Mouse (Mus musculus): Measurements from ENCODE around the gene Ccl9. TPM values are rescaled to one million over a fixed set of nuclear protein-coding genes. Genes with fewer than 3 reads are reported as not detected.

Gene Ccl9
- polyA plus RNA-seq (2015; fragmentation: Nextera tagmentation; extraction: Ambion mirVana), result 2.3 and 2.9 TPM in 2 replicates

DNA sequence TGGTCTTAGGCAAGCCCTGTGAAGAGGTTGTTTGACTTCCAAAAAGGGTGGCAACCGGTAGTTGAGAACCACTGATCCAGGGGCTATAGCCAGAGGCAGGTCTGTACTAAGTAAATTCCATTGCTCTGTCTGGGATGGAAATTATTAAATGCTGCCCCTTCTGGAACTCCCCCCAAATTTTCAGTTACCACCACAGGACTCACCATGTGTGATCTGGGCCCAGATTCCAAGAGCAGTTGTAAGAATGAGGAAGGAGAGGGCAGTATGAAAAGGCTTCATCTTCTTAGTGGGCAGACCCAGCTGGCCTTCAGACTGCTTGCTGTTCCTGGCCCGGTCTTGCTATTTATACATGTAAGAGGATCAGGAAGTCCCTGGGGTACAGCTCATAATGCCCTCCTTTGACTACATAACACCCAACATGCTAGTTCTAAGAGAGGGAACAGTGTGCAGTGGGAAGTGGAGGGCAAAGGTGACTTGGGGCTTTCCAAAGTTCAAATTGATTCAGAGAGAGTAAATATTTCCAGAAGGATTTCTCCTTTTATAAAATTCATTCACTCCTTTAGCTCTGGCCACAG lies at the start of gene Ccl9:
Ccl9 (minus strand) TSS at position 451 of the 575 bp plus-strand sequence.
- no peaks in the 10 kb centered on the region for H3K27me3 ChIP-seq
- no peaks in the 10 kb centered on the region for H3K4me1 ChIP-seq
- H3K4me3 ChIP-seq, result no peak within 1 kb of the TSS
- H3K4me2 ChIP-seq (replicated peaks), result no peak within 1 kb of the TSS
- no peak within 1 kb of the TSS for H3K9ac ChIP-seq
- H3K9me3 ChIP-seq, result no peaks in the 10 kb centered on the region
- WGBS, result 65% methylated on average over 2 of the region's 2 CpGs
- no peaks in the 10 kb centered on the region for H3K36me3 ChIP-seq
- no peak within 1 kb of the TSS for H3K27ac ChIP-seq
- ATAC-seq (ENCODE audit: low FRiP score, low read depth), result no peak

DNA sequence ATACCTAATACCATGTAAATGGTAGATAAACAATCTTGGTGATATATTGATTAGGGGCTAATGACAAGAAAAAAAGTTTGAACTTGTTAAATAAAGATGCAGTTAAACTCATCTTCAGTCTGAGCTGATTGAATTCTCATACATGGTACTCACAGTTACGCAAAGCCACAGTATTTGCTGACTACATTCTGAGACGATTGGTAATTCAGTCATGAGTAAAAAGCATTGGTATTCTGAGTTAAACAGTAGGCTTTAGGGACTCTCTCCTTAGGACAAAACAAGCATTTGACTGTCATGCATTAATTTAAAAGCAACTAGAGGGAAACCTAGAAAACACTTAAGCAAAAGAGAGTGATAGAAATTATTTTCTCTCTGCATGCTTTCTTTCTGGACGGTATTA lies 45.1 kb upstream of the Ccl9 start:
- no peak overlapping the region for H3K4me3 ChIP-seq
- no peaks in the 10 kb centered on the region for H3K36me3 ChIP-seq
- no peak overlapping the region for H3K4me2 ChIP-seq (replicated peaks)
- no peak overlapping the region for H3K9ac ChIP-seq
- no peaks in the 10 kb centered on the region for H3K9me3 ChIP-seq
- H3K27me3 ChIP-seq, result 0 out of 2 replicates have a peak, but pooled peaks cover 3% of the 10 kb centered on the region
- 84% methylated on average over 3 of the region's 3 CpGs for WGBS
- H3K27ac ChIP-seq, result no peak overlapping the region
- no peaks in the 10 kb centered on the region for H3K4me1 ChIP-seq
- ATAC-seq (ENCODE audit: low FRiP score, low read depth), result no peak

DNA sequence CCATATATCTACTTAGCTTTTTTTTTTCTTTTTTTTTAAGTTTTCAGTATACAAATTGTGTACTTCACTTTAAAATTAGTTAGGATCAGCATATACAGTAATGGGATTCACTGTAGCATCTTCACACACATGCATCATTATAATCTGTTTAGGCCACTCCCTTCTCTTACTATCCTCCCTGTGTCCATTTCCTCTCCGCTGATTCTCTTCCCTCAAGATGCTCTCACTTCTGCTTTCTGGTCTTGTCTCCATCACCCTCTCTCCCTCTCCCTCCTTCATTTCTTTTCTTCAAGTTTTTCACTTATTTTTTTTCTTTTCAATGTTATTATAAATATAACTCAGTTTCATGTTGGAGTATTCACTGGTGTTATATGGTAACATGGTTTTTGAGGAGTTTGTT lies 40.6 kb upstream of the Ccl9 start:
- no peak overlapping the region for H3K27ac ChIP-seq
- WGBS, result 88% methylated on average over 1 of the region's 1 CpGs
- no peaks in the 10 kb centered on the region for H3K4me1 ChIP-seq
- H3K9me3 ChIP-seq, result no peaks in the 10 kb centered on the region
- ATAC-seq (ENCODE audit: low FRiP score, low read depth), result no peak
- H3K9ac ChIP-seq, result no peak overlapping the region
- H3K27me3 ChIP-seq, result 0 out of 2 replicates have a peak, but pooled peaks cover 1% of the 10 kb centered on the region
- no peak overlapping the region for H3K4me2 ChIP-seq (replicated peaks)
- no peaks in the 10 kb centered on the region for H3K36me3 ChIP-seq
- no peak overlapping the region for H3K4me3 ChIP-seq

DNA sequence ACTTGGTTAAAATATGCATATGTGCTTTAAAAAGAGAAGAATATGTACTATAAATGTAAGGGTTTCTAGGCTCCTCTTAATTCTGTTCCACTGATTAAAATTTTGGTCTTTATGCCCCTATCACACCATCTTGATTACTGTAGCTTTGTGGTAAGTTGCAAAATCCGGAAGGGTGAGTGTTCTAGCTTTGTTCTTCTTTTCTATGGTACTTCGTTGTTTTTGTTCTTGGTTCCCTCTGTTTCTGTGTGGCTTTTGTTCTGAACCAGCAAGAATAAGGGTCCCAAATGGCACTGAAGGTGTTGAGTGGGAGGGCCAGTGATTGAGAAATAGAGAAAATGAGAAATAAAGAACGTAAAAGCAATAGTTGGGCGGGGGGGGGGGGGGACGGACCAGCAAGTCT lies 39.8 kb upstream of the Ccl9 start:
- no peaks in the 10 kb centered on the region for H3K9me3 ChIP-seq
- 74% methylated on average over 5 of the region's 5 CpGs for WGBS
- H3K4me1 ChIP-seq, result no peaks in the 10 kb centered on the region
- ATAC-seq (ENCODE audit: low FRiP score, low read depth), result no peak
- no peak overlapping the region for H3K4me3 ChIP-seq
- H3K4me2 ChIP-seq (replicated peaks), result no peak overlapping the region
- H3K27me3 ChIP-seq, result no peaks in the 10 kb centered on the region
- H3K36me3 ChIP-seq, result no peaks in the 10 kb centered on the region
- H3K27ac ChIP-seq, result no peak overlapping the region
- no peak overlapping the region for H3K9ac ChIP-seq

DNA sequence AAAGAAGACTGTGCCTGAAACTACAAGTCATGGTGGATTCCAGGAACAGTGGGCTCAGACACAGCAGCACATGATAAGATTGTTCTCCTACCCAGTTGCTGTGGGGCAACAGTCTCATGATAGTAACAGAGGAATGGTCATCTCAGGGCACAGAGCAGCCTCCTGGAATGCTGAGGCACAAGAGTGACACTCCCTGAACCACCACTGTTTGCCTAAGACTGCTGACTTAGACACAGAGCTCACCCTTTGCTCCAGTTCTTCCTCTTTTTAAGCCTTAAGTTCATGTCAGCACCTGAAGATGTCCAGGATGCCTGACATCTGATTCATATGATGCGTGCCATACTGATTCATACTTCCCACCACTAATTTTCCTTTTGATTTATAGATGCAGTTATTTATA lies 38.1 kb upstream of the Ccl9 start:
- no peak for ATAC-seq (ENCODE audit: low FRiP score, low read depth)
- H3K4me1 ChIP-seq, result no peaks in the 10 kb centered on the region
- H3K9me3 ChIP-seq, result no peaks in the 10 kb centered on the region
- no peaks in the 10 kb centered on the region for H3K27me3 ChIP-seq
- no peak overlapping the region for H3K4me2 ChIP-seq (replicated peaks)
- H3K9ac ChIP-seq, result no peak overlapping the region
- H3K36me3 ChIP-seq, result no peaks in the 10 kb centered on the region
- H3K4me3 ChIP-seq, result no peak overlapping the region
- WGBS, result 93% methylated on average over 1 of the region's 1 CpGs
- H3K27ac ChIP-seq, result no peak overlapping the region

DNA sequence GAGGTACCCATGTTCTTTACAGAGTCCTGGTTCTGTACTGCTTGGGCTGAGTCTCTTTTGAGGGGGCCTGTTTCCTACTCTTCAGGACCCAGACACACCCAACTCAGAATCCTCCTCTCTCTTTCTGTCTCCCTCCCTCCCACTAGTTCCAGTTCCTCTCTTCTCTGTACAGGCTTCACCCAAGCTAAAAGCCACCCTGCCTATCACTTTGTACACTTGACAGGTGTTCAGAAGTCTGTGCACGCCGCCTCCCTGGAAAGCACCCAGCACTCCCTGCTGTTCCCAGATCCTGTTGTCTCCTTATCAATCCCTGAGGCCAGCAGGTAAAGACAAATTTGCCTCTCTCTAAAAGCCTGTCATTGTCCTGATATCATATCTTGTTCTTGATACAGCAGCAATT lies 32.5 kb upstream of the Ccl9 start:
- no peak overlapping the region for H3K9ac ChIP-seq
- H3K4me2 ChIP-seq (replicated peaks), result no peak overlapping the region
- no peak for ATAC-seq (ENCODE audit: low FRiP score, low read depth)
- H3K36me3 ChIP-seq, result no peaks in the 10 kb centered on the region
- H3K4me3 ChIP-seq, result no peak overlapping the region
- no peak overlapping the region for H3K27ac ChIP-seq
- no peaks in the 10 kb centered on the region for H3K4me1 ChIP-seq
- no peaks in the 10 kb centered on the region for H3K9me3 ChIP-seq
- no peaks in the 10 kb centered on the region for H3K27me3 ChIP-seq
- 85% methylated on average over 2 of the region's 2 CpGs for WGBS

DNA sequence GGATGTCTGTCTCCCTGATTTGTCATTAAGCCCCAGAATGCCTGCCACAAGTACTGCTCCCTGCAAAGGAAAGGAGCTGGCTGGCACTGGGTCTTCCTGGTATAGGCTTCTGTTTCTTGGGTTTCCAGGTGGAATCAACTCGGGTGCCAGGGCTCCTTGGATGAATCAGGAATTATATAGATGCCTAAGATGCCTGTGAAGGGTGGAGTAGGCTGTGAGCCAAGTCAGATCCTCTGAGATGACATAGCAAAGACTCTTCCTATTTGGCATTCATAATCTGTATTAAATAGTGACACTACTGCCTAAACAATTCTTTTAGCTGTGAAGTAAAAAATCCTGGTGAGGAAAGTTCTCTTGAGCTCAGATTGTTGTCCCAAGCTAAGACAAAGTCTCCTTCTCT lies 28.0 kb upstream of the Ccl9 start:
- Histone ChIP-seq H3K36me3 (no peaks in the 10 kb centered on the region), H3K4me2 (replicated peaks) (no peak overlapping the region), H3K27ac (no peak overlapping the region), H3K4me3 (no peak overlapping the region), H3K4me1 (no peaks in the 10 kb centered on the region), H3K27me3 (no peaks in the 10 kb centered on the region), H3K9ac (no peak overlapping the region), H3K9me3 (no peaks in the 10 kb centered on the region)
- 53% methylated on average over 1 of the region's 1 CpGs for WGBS
- no peak for ATAC-seq (ENCODE audit: low FRiP score, low read depth)

DNA sequence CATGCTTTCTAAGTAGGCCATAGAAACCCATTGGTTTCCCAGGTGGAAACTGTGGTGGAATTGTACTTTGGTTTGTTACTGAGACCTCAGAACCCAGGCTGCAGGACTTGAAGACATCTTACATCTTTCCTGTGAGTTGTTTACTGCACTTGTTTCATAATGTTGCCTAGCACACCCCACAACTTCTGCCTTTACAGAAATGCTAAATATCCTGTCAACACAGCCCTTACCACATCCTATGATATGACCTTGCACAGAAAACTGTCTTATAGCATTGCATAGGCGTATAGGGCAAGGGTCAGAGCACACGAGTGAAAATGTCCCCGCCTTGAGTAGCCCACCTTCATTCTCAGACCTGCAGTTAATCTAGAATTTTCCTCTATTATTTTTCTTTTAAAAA lies 27.1 kb upstream of the Ccl9 start:
- no peak overlapping the region for H3K9ac ChIP-seq
- H3K36me3 ChIP-seq, result no peaks in the 10 kb centered on the region
- ATAC-seq (ENCODE audit: low FRiP score, low read depth), result no peak
- no peaks in the 10 kb centered on the region for H3K27me3 ChIP-seq
- 90% methylated on average over 3 of the region's 3 CpGs for WGBS
- H3K4me3 ChIP-seq, result no peak overlapping the region
- H3K4me1 ChIP-seq, result no peaks in the 10 kb centered on the region
- H3K4me2 ChIP-seq (replicated peaks), result no peak overlapping the region
- H3K9me3 ChIP-seq, result no peaks in the 10 kb centered on the region
- H3K27ac ChIP-seq, result no peak overlapping the region

DNA sequence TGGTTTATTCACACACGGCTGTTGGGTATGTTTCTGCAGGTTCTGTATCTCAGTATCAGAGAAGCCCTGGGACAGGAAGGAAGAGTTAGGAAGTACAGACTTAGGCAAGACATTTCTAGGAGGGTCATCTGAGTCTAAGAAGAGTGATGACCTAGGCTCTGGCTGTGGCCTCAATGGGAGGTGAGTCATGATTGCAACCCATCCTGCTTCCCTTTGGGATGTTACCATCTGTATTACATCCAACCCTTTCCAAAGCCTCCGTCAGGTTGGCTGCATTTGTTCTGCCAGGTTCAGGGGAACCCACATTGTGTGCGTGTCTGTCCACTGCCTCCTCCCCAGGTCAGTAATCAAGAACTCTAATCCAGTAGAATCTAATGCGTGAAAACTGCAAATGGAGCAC lies 26.3 kb upstream of the Ccl9 start:
- H3K9ac ChIP-seq, result no peak overlapping the region
- no peaks in the 10 kb centered on the region for H3K36me3 ChIP-seq
- H3K27ac ChIP-seq, result no peak overlapping the region
- H3K27me3 ChIP-seq, result no peaks in the 10 kb centered on the region
- ATAC-seq (ENCODE audit: low FRiP score, low read depth), result no peak
- no peaks in the 10 kb centered on the region for H3K9me3 ChIP-seq
- no peak overlapping the region for H3K4me3 ChIP-seq
- no peak overlapping the region for H3K4me2 ChIP-seq (replicated peaks)
- 85% methylated on average over 4 of the region's 4 CpGs for WGBS
- no peaks in the 10 kb centered on the region for H3K4me1 ChIP-seq

DNA sequence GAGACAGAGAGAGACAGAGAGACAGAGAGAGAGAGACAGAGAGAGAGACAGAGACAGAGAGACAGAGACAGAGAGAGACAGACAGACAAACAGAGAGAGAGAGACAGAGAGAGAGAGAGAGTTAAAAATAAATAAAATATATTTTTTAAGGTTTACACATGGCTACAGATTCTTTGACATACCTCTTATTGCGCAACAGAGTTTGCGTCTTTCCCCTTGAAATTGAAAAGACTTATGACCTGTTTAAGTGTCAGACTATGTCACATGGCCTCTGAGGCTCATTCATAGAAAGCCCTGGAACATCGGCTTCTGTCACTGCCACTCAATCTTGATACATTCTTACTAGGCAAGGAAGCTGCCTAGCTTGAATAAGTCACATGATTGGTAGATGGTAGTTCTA lies 25.0 kb upstream of the Ccl9 start:
- Histone ChIP-seq H3K9me3 (no peaks in the 10 kb centered on the region), H3K9ac (no peak overlapping the region), H3K27me3 (no peaks in the 10 kb centered on the region), H3K36me3 (no peaks in the 10 kb centered on the region), H3K27ac (no peak overlapping the region), H3K4me3 (no peak overlapping the region), H3K4me2 (replicated peaks) (no peak overlapping the region), H3K4me1 (no peaks in the 10 kb centered on the region)
- no peak for ATAC-seq (ENCODE audit: low FRiP score, low read depth)
- WGBS, result 92% methylated on average over 3 of the region's 3 CpGs

DNA sequence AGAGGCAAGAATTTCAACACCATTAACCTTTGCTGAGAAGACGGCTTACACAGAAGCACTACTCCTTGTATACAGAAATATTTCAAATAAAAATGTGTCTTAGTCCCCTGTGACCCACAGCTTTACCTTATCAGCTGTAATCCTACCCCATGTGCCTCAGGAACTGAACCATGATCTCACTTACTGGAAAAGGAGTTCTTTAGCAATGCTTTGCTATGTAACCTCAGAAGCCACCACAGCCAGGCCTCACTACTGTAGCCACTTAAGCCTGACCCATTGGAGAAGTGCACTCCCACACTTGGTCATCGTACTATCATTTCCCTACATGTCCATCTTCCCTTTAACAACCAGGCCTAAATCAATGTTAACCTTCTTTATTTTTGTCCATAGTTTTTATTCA lies 22.1 kb upstream of the Ccl9 start:
- Histone ChIP-seq H3K4me1 (no peaks in the 10 kb centered on the region), H3K4me2 (replicated peaks) (no peak overlapping the region), H3K27me3 (no peaks in the 10 kb centered on the region), H3K9ac (no peak overlapping the region), H3K9me3 (no peaks in the 10 kb centered on the region), H3K36me3 (no peaks in the 10 kb centered on the region), H3K4me3 (no peak overlapping the region), H3K27ac (no peak overlapping the region)
- no peak for ATAC-seq (ENCODE audit: low FRiP score, low read depth)
- 86% methylated on average over 2 of the region's 2 CpGs for WGBS

DNA sequence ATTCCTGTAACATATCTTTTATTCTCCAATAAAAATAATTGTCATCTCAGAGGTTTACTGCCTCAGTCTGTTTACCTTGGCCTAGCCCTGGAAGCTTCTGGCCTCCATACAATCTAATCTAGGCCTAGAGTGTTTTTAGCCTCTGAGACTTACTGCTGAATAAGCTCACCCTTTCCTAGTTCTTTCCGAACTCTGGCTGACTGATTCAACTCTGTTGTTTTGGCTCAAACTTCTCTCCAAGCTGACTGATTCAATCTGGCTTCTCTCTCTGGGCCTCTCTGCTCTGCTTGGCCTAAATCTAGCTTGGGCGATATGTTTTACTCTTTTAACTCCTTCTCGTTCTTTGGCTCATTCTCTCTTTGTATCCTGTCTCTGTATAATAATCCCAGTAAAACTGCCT lies 20.6 kb upstream of the Ccl9 start:
- H3K9ac ChIP-seq, result no peak overlapping the region
- no peaks in the 10 kb centered on the region for H3K27me3 ChIP-seq
- no peak overlapping the region for H3K4me3 ChIP-seq
- no peak for ATAC-seq (ENCODE audit: low FRiP score, low read depth)
- H3K36me3 ChIP-seq, result no peaks in the 10 kb centered on the region
- H3K4me1 ChIP-seq, result no peaks in the 10 kb centered on the region
- 89% methylated on average over 3 of the region's 3 CpGs for WGBS
- no peak overlapping the region; the same call in 1 of the 2 replicates for H3K27ac ChIP-seq
- no peak overlapping the region for H3K4me2 ChIP-seq (replicated peaks)
- H3K9me3 ChIP-seq, result no peaks in the 10 kb centered on the region

DNA sequence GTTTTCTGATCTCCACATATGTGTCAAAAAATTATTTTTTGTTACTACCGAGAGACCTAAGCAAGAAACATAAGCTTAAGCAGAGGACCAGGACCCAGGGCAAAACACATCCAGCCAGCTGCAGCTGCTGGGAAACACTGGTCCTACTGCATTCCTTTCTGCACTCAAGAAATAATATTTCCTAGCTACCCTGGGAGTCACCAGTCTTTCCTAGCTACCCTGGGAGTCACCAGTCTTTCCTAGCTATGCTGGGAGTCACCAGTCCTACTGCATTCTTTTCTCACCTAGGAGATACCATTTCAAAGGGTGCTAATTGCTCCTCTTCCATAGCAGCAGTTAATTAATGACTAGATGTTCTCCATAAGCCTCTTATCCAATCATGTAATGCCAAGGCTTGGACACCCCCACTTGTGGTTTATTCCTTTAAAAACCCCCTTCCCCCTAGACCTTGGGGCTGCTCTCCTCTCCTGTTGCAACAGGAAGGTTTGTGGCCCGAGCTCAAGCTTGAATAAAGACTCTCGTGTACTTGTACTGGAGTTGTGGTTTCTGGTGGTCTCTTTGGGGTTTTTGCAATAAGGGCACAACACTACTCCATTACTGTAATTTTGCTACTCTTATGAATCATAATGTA lies 19.9 kb upstream of the Ccl9 start:
- Histone ChIP-seq H3K4me1 (no peaks in the 10 kb centered on the region), H3K27me3 (no peaks in the 10 kb centered on the region), H3K9me3 (no peaks in the 10 kb centered on the region), H3K4me3 (no peak overlapping the region), H3K27ac (no peak overlapping the region; the same call in 1 of the 2 replicates), H3K36me3 (no peaks in the 10 kb centered on the region), H3K4me2 (replicated peaks) (no peak overlapping the region), H3K9ac (no peak overlapping the region)
- WGBS, result 63% methylated on average over 3 of the region's 3 CpGs
- ATAC-seq (ENCODE audit: low FRiP score, low read depth), result peak; percentile 36; the same call in 1 of the 2 replicates
